Mouse (Mus musculus): ENCODE measurements at regions not wholly inside any gene's neighbourhood (a gene's known extent, or its start where the extent isn't known, plus 50 kb on each side); places are given as distances from the start of the nearest gene placed in this dataset.
A peak's percentile ranks its signal among the peaks of the same experiment; 100 is the strongest.

GRCm38 (mm10) chr8:82471825-82472224 lies 68.8 kb upstream of the Il15 start:
- no peak for DNase-seq

GRCm38 (mm10) chr8:82469824-82470223 lies 66.8 kb upstream of the Il15 start:
- DNase-seq: no peak

GRCm38 (mm10) chr8:82462841-82463240 lies 59.8 kb upstream of the Il15 start:
- no peak for DNase-seq

- DNase-seq: no peak
These were observed 56.0 kb upstream of the Il15 start for GRCm38 (mm10) chr8:82459007-82459406.

GRCm38 (mm10) chr8:82454056-82454455 lies 51.0 kb upstream of the Il15 start:
- DNase-seq: peak; percentile 8 to 35
